Mouse (Mus musculus): ENCODE measurements at regions not wholly inside any gene's neighbourhood (a gene's known extent, or its start where the extent isn't known, plus 50 kb on each side); places are given as distances from the start of the nearest gene placed in this dataset.

GRCm38 (mm10) chr19:21012391-21012790, 58.4 kb upstream of the Tmc1 start:
- Histone ChIP-seq H3K27ac (no peak overlapping the region), H3K27me3 (ENCODE audit: low read depth, poor library complexity, severe bottlenecking) (no peaks in the 10 kb centered on the region), H3K4me3 (no peak overlapping the region), H3K36me3 (no peaks in the 10 kb centered on the region), H3K9me3 (replicated peaks) (no peaks in the 10 kb centered on the region), H3K4me1 (no peaks in the 10 kb centered on the region)
- no peak for DNase-seq (ENCODE audit: low spot score)
- 89% methylated on average over 9 of the region's 10 CpGs for WGBS

- Histone ChIP-seq H3K36me3 (no peaks in the 10 kb centered on the region), H3K27ac (no peak overlapping the region), H3K27me3 (ENCODE audit: low read depth, poor library complexity, severe bottlenecking) (no peaks in the 10 kb centered on the region), H3K9me3 (replicated peaks) (no peaks in the 10 kb centered on the region), H3K4me3 (no peak overlapping the region), H3K4me1 (no peaks in the 10 kb centered on the region)
- WGBS, result 88% methylated on average over 2 of the region's 2 CpGs
- no peak for DNase-seq (ENCODE audit: low spot score)
Observed at GRCm38 (mm10) chr19:21009607-21010006, 55.6 kb upstream of the Tmc1 start.

- no peaks in the 10 kb centered on the region for H3K4me1 ChIP-seq
- H3K9me3 ChIP-seq (replicated peaks), result no peaks in the 10 kb centered on the region
- DNase-seq (ENCODE audit: low spot score), result no peak
- H3K36me3 ChIP-seq, result no peaks in the 10 kb centered on the region
- 89% methylated on average over 2 of the region's 2 CpGs for WGBS
- H3K27me3 ChIP-seq (ENCODE audit: low read depth, poor library complexity, severe bottlenecking), result no peaks in the 10 kb centered on the region
- H3K4me3 ChIP-seq, result no peak overlapping the region
- no peak overlapping the region for H3K27ac ChIP-seq
Observed at GRCm38 (mm10) chr19:21004411-21004810, 50.4 kb upstream of the Tmc1 start.

Data from limb, embryonic 10.5 days (tissue).